Mouse (Mus musculus): ENCODE measurements at regions not wholly inside any gene's neighbourhood (a gene's known extent, or its start where the extent isn't known, plus 50 kb on each side); places are given as distances from the start of the nearest gene placed in this dataset.

DNA sequence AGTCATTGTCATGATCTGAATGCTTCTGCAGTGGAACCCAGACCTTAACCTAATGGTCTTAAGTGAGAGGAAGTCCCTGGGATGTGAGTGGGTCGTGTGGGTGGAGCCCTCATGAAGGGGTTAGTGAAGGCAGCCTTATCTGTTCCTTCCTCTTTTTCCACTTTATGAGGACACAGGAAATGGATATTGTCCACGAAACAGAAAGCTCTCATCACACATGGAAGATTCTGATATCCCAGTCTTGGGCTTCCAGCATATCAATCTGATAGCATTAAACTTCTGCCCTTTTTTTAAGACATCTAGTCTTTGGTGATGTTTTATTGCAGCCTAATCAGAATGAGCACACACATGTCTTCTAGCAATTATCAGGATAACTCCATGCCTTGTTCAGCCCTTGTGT, 164.0 kb downstream of the Mex3b start:
- no peak for DNase-seq

DNA sequence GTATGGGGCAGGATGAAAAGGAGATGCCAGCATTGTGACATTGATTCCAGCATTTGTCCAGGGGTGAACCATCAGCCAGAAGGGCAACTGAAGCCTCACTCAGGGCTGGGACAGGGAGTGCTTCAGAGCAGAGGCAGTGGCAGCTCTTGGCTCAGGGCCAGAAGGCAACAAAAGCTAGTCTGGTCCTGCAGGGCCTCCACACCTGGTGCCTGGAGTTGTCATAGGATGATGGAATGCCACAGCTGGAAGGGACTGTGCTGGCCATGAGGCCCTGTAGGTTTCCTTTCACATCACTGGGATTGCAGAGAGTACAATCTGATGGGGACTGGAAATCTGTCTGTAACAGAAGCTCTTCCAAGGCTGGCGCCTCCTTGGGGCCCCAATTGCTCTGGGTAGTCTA, 164.9 kb downstream of the Mex3b start:
- DNase-seq: peak in 1 of 2 experiments; percentile 17

- peak; percentile 62 to 67 for DNase-seq
Measured at GRCm38 (mm10) chr7:83032924-83033323, 165.8 kb downstream of the Mex3b start.

DNA sequence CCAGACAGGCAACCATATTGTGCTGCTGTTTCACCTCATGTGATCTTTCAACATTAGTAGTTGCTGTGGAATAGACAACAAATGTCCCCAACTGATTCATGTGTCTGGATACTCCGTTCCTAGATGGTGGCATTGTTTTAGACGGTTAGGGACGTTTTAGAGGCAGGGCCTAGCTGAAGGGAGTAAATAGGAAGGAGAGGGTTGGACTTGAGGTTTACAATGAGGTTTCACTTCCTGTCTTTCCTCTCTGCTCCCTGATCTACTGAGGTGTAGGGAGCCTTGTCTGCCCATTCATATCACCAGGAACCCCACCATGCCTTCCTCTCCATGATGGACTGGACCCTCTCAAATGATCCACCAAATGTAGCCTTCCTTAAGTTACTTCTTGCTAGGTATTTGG, 168.1 kb downstream of the Mex3b start:
- DNase-seq: no peak

DNA sequence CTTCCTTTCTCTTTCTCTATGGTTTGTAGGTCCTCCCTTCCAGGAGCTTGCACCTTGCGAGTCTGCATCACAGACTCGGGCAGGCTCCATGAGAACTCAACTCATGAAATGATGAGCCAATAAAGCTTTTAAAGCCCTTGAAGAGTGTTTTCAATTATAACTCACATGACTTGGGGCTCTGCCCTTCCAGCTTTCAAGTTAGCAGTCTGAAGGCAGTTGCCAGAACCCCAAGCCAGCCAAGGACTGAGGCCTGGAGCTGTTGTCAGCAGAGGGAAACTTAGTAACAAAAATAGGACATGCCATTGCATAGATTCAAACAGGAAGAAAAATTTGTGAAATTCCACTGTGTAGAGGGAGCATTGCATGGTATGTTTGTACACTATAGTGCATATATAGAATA, 169.3 kb downstream of the Mex3b start:
- no peak for DNase-seq

GRCm38 (mm10) chr7:83037100-83037499, 170.0 kb downstream of the Mex3b start:
- no peak for DNase-seq

DNA sequence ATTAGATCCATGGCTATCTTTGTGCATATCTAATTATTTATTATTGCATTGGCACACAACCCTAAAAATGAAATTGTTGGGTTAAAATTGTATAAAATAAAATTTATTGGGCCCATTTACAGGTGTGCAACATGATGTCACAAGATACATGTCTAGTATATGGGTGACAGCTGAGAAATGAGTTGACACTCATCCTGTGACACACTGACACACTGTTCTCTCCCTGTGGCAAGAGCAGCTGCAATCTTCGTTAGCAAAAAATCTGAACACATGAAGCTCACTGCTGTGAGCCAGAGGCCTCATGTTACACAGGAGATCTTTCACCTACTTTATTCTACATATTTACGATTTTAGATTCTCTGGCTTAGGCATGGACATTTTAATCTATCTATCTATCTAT, 170.6 kb downstream of the Mex3b start:
- no peak for DNase-seq

GRCm38 (mm10) chr7:83043746-83044145, 176.6 kb downstream of the Mex3b start:
- no peak for DNase-seq

DNA sequence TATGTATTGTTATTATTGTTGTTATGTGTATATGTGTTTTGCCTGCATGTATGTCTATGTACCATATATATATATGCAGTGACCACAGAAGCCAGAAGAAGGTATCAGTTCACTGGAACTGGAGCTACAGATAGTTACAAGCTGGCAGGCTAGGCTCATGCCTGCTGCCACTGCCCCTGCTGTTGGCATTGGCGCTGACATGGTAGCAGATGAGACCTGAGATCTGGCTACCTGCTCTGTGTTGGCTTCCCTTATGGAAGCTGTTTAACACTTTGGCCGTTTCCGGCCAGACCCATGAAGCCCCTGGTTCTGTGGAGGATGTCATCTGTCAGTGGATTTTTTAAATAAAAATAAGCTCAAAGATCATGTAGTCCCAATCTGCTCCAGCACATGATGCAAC, 178.1 kb downstream of the Mex3b start:
- peak; percentile 72 to 77 for DNase-seq

GRCm38 (mm10) chr7:83050011-83050410, 182.9 kb downstream of the Mex3b start:
- no peak for DNase-seq

DNA sequence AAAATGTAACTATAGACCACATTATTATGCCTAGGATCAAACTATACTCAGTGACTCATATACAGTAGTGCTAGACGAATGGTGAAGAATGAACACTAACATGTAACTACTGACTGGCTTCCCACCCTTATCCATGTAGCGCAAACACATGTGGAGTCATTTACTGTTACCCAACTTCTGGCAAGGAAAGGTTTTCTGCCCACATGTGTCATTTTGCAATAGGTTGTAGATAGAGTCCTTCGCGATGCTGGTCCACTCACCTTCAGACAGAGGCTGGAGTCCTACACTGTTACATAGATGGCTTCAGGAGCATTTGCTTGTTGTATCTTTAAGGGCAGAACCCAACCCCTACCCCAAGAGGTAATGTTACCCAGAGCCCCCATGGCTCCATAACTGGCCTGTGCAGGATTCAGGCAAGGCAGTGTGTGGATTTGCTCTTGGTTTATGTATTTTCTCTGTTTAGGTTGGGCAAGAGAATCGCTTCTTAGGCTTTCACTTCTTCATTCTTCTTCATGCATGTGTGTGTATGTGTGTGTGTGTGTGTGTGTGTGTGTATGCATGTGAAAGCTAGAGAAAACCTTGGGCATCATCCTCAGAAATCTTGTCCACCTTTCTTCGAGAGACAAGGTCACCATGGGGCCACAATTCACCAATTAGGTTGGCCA, 183.8 kb downstream of the Mex3b start:
- no peak for DNase-seq

GRCm38 (mm10) chr7:83056101-83056935, 189.2 kb downstream of the Mex3b start:
- DNase-seq: peak; percentile 33 to 35

- DNase-seq: no peak
Measured at GRCm38 (mm10) chr7:83060318-83060717, 193.2 kb downstream of the Mex3b start.

GRCm38 (mm10) chr7:83060733-83061132, 193.6 kb downstream of the Mex3b start:
- DNase-seq: no peak

- DNase-seq: no peak
Measured at GRCm38 (mm10) chr7:83061197-83061893, 194.2 kb downstream of the Mex3b start.

- DNase-seq: no peak
Measured at GRCm38 (mm10) chr7:83061894-83062477, 194.9 kb downstream of the Mex3b start.

GRCm38 (mm10) chr7:83063559-83063958, 196.4 kb downstream of the Mex3b start:
- no peak for DNase-seq

DNA sequence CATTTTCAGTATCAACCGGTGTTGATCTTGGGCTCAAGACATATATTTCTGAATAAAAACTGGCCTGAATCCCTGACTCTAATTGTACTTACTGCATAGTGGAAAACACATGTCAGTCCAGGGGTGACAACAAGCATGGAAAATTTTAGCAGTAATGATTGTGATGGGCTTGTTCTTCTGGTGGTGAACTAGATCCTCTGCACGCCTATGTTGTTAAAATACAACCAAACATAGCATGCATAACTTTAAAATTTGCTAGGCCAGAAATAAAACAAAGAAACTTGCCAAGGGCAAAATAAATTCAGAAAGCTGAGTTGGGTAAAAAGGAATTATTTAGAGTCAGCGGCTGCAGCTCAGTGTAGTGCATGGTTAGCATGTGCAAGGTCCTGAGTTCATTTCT, 198.2 kb downstream of the Mex3b start:
- DNase-seq: no peak

- peak in 1 of 2 experiments; percentile 19 for DNase-seq
Measured at GRCm38 (mm10) chr7:83074399-83074970, 207.4 kb downstream of the Mex3b start.

DNA sequence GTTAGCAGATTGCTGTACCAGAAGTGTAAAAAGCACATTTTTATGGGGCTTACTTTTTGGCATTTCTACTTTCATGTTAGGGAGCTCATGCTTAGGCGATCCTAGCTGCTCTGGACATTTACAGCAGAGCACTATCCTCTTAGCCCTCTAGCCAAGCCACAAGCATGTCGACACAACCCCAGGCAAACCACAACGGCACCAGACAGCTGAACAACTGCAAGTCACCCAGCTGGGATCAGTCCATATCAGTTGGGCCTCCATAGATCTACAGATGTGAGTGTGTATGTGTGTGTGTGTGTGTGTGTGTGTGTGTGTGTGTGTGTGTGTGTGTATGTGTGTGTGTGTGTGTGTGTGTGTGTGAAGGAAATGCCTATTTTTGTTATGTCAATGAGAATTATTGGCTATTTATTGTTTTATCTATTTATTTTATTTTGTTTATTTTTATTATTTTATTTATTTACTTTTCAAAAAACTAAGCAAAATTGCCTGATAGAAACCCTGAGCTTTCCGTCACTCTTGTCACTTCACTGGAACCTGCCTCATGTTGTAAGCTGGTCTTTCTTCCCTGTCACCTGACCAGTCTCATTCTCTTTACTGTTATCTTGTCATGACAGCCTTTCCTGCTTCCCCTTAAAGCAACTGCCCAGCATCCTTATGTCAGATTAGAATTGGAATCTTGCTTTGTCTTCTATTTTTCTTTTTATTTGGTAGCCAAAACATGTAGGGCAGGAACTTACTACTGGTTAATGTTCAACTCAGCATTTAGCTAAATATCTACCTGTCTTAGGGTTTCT, 208.2 kb downstream of the Mex3b start:
- DNase-seq: no peak

GRCm38 (mm10) chr7:83077035-83077918, 210.1 kb downstream of the Mex3b start:
- DNase-seq: peak in 1 of 2 experiments; percentile 19

All from cerebellum, postnatal 14 days (tissue).